Mouse (Mus musculus): ENCODE results near the gene Suco. TPM values are rescaled to one million over a fixed set of nuclear protein-coding genes. Genes with fewer than 3 reads are reported as not detected.

The Suco gene
- polyA plus RNA-seq, 1 experiment from 2014 or later: 16.7 TPM

DNA sequence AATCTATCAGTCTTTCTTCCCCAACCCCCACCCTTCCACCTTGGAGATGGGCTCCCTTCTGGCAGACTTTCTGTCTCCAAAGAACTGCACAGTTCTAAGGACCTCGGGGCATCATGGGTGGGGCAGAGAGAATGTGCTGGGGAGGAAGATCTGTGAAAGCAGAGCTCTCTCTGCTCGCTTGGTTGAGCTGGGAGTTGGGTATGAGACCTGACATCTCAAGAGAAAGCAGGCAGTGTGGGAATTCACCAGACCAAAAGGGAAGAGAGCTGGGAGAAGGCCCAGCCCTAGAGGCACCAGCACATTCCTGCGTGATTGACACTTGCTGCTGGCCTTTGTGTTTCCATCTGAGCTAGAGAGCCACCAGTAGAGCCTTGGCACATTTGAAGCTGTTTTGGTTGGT, 39.6 kb upstream of the Suco start:
- no peaks in the 10 kb centered on the region for H3K9me3 ChIP-seq (ENCODE audit: control insufficient read depth, low read length)
- WGBS: 62% methylated on average over 3 of the region's 3 CpGs
- H3K36me3 ChIP-seq (ENCODE audit: control insufficient read depth, insufficient read depth, low read length): no peaks in the 10 kb centered on the region
- H3K4me3 ChIP-seq (ENCODE audit: low read depth, low read length): no peak overlapping the region
- no peaks in the 10 kb centered on the region; the same call in 1 of the 2 replicates for H3K4me1 ChIP-seq (replicated peaks; ENCODE audit: control insufficient read depth, insufficient read depth, low read length)
- ATAC-seq (replicated peaks; ENCODE audit: low FRiP score) (no peak), DNase-seq (ENCODE audit: low spot score) (no peak)
- H3K27ac ChIP-seq (ENCODE audit: low read depth, low read length): no peak overlapping the region
- H3K27me3 ChIP-seq (replicated peaks; ENCODE audit: control insufficient read depth, insufficient read depth, low read length): no peaks in the 10 kb centered on the region; the same call in 1 of the 2 replicates
- no peak overlapping the region for H3K4me2 ChIP-seq
- H3K9ac ChIP-seq (ENCODE audit: low read depth, low read length): no peak overlapping the region

DNA sequence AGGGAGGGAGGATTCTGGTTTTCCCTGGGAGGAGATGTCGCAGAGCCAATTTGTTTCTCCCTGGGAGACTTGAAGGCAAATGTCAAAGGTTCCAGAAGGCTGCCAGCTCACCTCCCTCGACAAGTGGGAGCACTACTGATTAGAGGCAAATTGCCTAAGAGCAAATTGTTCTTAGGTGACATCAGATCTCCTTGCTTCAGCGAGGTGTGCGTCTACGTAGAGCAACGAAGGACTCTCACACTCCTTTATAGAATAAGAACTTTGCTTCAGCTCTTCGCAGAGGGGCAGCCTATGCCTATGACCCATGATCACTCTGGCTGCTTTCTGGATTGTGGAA, 37.1 kb upstream of the Suco start:
- Histone ChIP-seq H3K27me3 (replicated peaks; ENCODE audit: control insufficient read depth, insufficient read depth, low read length) (no peaks in the 10 kb centered on the region; the same call in 1 of the 2 replicates), H3K4me3 (ENCODE audit: low read depth, low read length) (no peak overlapping the region), H3K4me1 (replicated peaks; ENCODE audit: control insufficient read depth, insufficient read depth, low read length) (no peaks in the 10 kb centered on the region; the same call in 1 of the 2 replicates), H3K4me2 (no peak overlapping the region), H3K9ac (ENCODE audit: low read depth, low read length) (no peak overlapping the region), H3K9me3 (ENCODE audit: control insufficient read depth, low read length) (no peaks in the 10 kb centered on the region), H3K36me3 (ENCODE audit: control insufficient read depth, insufficient read depth, low read length) (no peaks in the 10 kb centered on the region), H3K27ac (ENCODE audit: low read depth, low read length) (no peak overlapping the region)
- no peak for DNase-seq (ENCODE audit: low spot score)
- WGBS: 56% methylated on average over 7 of the region's 7 CpGs
- ATAC-seq (replicated peaks; ENCODE audit: low FRiP score): no peak

- Histone ChIP-seq H3K4me1 (replicated peaks; ENCODE audit: control insufficient read depth, insufficient read depth, low read length) (no peaks in the 10 kb centered on the region), H3K36me3 (ENCODE audit: control insufficient read depth, insufficient read depth, low read length) (no peaks in the 10 kb centered on the region), H3K4me2 (no peak overlapping the region), H3K27ac (ENCODE audit: low read depth, low read length) (no peak overlapping the region), H3K4me3 (ENCODE audit: low read depth, low read length) (no peak overlapping the region), H3K27me3 (replicated peaks; ENCODE audit: control insufficient read depth, insufficient read depth, low read length) (no peaks in the 10 kb centered on the region; the same call in 1 of the 2 replicates), H3K9ac (ENCODE audit: low read depth, low read length) (no peak overlapping the region), H3K9me3 (ENCODE audit: control insufficient read depth, low read length) (no peaks in the 10 kb centered on the region)
- ATAC-seq (replicated peaks; ENCODE audit: low FRiP score) (no peak), DNase-seq (ENCODE audit: low spot score) (no peak)
- 47% methylated on average over 4 of the region's 4 CpGs for WGBS
These were observed 36.6 kb upstream of the Suco start for GRCm38 (mm10) chr1:161912940-161913647.

- H3K36me3 ChIP-seq (ENCODE audit: control insufficient read depth, insufficient read depth, low read length): no peaks in the 10 kb centered on the region
- whole genome bisulfite sequencing: 81% methylated on average over 8 of the region's 8 CpGs
- no peak overlapping the region for H3K4me3 ChIP-seq (ENCODE audit: low read depth, low read length)
- ATAC-seq (replicated peaks; ENCODE audit: low FRiP score): no peak
- no peaks in the 10 kb centered on the region for H3K4me1 ChIP-seq (replicated peaks; ENCODE audit: control insufficient read depth, insufficient read depth, low read length)
- no peak overlapping the region for H3K27ac ChIP-seq (ENCODE audit: low read depth, low read length)
- H3K9me3 ChIP-seq (ENCODE audit: control insufficient read depth, low read length): no peaks in the 10 kb centered on the region
- H3K9ac ChIP-seq (ENCODE audit: low read depth, low read length): no peak overlapping the region
- H3K4me2 ChIP-seq: no peak overlapping the region
- no peaks in the 10 kb centered on the region for H3K27me3 ChIP-seq (replicated peaks; ENCODE audit: control insufficient read depth, insufficient read depth, low read length)
- DNase-seq (ENCODE audit: low spot score): no peak
These were observed 32.6 kb upstream of the Suco start for GRCm38 (mm10) chr1:161909074-161909473.

- DNase-seq (ENCODE audit: low spot score): no peak
- H3K9ac ChIP-seq (ENCODE audit: low read depth, low read length): no peak overlapping the region
- WGBS: 31% methylated on average over 2 of the region's 2 CpGs
These were observed 31.4 kb upstream of the Suco start for GRCm38 (mm10) chr1:161907795-161908457.

DNA sequence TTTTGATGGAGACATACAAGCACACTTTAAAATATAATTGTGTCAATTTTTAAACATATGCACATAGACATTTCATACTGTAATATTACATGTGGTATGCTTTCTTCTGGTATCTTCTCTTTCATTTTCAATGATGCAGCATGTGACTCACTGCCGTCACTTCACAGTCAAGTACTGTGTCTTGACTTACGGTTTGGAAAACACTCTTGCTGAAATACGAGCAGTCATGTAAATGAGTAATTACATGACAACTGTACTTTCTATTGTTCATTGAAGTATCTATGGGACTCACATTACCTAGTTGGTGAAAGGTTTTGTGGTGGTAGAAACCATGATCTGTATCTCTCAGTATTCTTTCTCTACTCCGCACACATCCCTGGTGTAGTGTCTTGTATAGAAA, 30.6 kb upstream of the Suco start:
- H3K4me1 ChIP-seq (replicated peaks; ENCODE audit: control insufficient read depth, insufficient read depth, low read length): 0 out of 2 replicates have a peak, but pooled peaks cover 3% of the 10 kb centered on the region
- DNase-seq (ENCODE audit: low spot score) (no peak), ATAC-seq (replicated peaks; ENCODE audit: low FRiP score) (no peak)
- H3K4me2 ChIP-seq: no peak overlapping the region
- no peaks in the 10 kb centered on the region for H3K9me3 ChIP-seq (ENCODE audit: control insufficient read depth, low read length)
- no peak overlapping the region for H3K9ac ChIP-seq (ENCODE audit: low read depth, low read length)
- no peaks in the 10 kb centered on the region for H3K27me3 ChIP-seq (replicated peaks; ENCODE audit: control insufficient read depth, insufficient read depth, low read length)
- H3K27ac ChIP-seq (ENCODE audit: low read depth, low read length): no peak overlapping the region
- H3K36me3 ChIP-seq (ENCODE audit: control insufficient read depth, insufficient read depth, low read length): no peaks in the 10 kb centered on the region
- H3K4me3 ChIP-seq (ENCODE audit: low read depth, low read length): no peak overlapping the region
- WGBS: 84% methylated on average over 4 of the region's 4 CpGs

More at GRCm38 (mm10) chr1:161907795-161908457, 31.4 kb upstream of the Suco start:
- no peak overlapping the region for H3K4me3 ChIP-seq (ENCODE audit: low read depth, low read length)
- H3K9me3 ChIP-seq (ENCODE audit: control insufficient read depth, low read length): no peaks in the 10 kb centered on the region
- no peak overlapping the region for H3K27ac ChIP-seq (ENCODE audit: low read depth, low read length)
- H3K4me2 ChIP-seq: no peak overlapping the region
- H3K4me1 ChIP-seq (replicated peaks; ENCODE audit: control insufficient read depth, insufficient read depth, low read length): 0 out of 2 replicates have a peak, but pooled peaks cover 3% of the 10 kb centered on the region
- H3K36me3 ChIP-seq (ENCODE audit: control insufficient read depth, insufficient read depth, low read length): no peaks in the 10 kb centered on the region
- H3K27me3 ChIP-seq (replicated peaks; ENCODE audit: control insufficient read depth, insufficient read depth, low read length): no peaks in the 10 kb centered on the region
- no peak for ATAC-seq (replicated peaks; ENCODE audit: low FRiP score)

DNA sequence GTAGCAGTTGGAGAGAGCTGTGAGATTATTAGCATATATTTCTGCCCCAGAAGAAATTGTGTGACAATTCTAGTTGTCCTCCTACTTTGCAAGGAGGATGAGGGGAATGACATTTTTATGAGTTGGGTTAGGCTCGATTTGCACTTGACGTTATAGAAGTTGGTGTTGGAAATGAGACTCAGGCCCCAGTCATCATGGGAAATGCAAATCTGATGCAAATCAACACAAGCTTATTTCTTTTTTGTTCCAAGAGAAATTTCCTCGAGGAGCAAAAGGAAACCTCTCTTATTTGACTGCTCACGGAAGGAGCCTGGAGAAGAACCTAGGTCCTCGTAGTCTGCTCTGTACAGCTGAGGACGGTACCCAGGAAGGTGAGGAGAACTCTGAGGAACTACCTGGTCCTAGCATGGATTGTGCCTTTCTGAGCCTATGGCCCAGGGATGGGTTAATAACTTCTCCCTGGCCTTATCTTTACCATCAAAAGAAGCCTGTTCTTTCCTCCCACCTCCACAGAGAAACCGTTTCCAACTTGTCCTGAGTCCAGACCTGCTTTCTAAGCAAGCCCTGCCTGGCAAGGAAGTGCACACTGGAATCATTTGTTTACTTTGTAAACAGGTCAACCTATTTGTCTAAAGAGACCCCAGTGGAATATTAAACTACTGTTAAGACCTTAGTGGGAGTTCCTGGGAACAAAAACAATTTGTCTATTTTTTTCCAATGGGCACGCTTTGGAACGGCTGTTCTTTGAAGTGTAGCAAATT, 26.4 kb upstream of the Suco start:
- Histone ChIP-seq H3K9me3 (ENCODE audit: control insufficient read depth, low read length) (no peaks in the 10 kb centered on the region), H3K4me1 (replicated peaks; ENCODE audit: control insufficient read depth, insufficient read depth, low read length) (0 out of 2 replicates have a peak, but pooled peaks cover 3% of the 10 kb centered on the region), H3K27ac (ENCODE audit: low read depth, low read length) (no peak overlapping the region), H3K4me2 (no peak overlapping the region), H3K36me3 (ENCODE audit: control insufficient read depth, insufficient read depth, low read length) (no peaks in the 10 kb centered on the region), H3K4me3 (ENCODE audit: low read depth, low read length) (no peak overlapping the region), H3K9ac (ENCODE audit: low read depth, low read length) (no peak overlapping the region), H3K27me3 (replicated peaks; ENCODE audit: control insufficient read depth, insufficient read depth, low read length) (no peaks in the 10 kb centered on the region)
- ATAC-seq (replicated peaks; ENCODE audit: low FRiP score) (no peak), DNase-seq (ENCODE audit: low spot score) (no peak)
- WGBS: 73% methylated on average over 9 of the region's 9 CpGs

GRCm38 (mm10) chr1:161900129-161900528, 23.6 kb upstream of the Suco start:
- 57% methylated on average over 2 of the region's 2 CpGs for WGBS
- Histone ChIP-seq H3K4me3 (ENCODE audit: low read depth, low read length) (no peak overlapping the region), H3K4me2 (no peak overlapping the region), H3K4me1 (replicated peaks; ENCODE audit: control insufficient read depth, insufficient read depth, low read length) (peaks cover 6% of the 10 kb centered on the region), H3K9me3 (ENCODE audit: control insufficient read depth, low read length) (no peaks in the 10 kb centered on the region), H3K27ac (ENCODE audit: low read depth, low read length) (no peak overlapping the region), H3K9ac (ENCODE audit: low read depth, low read length) (no peak overlapping the region), H3K36me3 (ENCODE audit: control insufficient read depth, insufficient read depth, low read length) (no peaks in the 10 kb centered on the region), H3K27me3 (replicated peaks; ENCODE audit: control insufficient read depth, insufficient read depth, low read length) (no peaks in the 10 kb centered on the region)
- no peak for DNase-seq (ENCODE audit: low spot score)
- ATAC-seq (replicated peaks; ENCODE audit: low FRiP score): no peak

Measured in liver, embryonic 11.5 days (tissue).